Mouse (Mus musculus) heart, postnatal 0 days (tissue): Measurements from ENCODE around the gene Adamts16. TPM values are rescaled to one million over a fixed set of nuclear protein-coding genes. Genes with fewer than 3 reads are reported as not detected.
A peak's percentile ranks its signal among the peaks of the same experiment; 100 is the strongest.
"Not testable (repeated sequence)": the region's sequence is repeated elsewhere in the genome, so short reads cannot be mapped to it uniquely, and the experiment has no call there.

ENCODE experiments used
- ATAC-seq: fragments of 200-750 bp; cut with Nextera tagmentation; 2 replicates; pipeline ENCODE4 v1.8.0; 2017; ENCODE audit warnings: low read depth, moderate number of reproducible peaks, moderate library complexity; ENCODE audit not compliant: insufficient read depth
- DNase-seq: peaks from one replicate; pipeline ENCODE4 v3.0.0-alpha.2; 2016; ENCODE audit warnings: low spot score
- H3K27ac ChIP-seq: fragments of 300-500 bp; sonication (generic); 2 replicates; pipeline ENCODE4 v1.5.1; 2014; ENCODE audit warnings: low read depth, mild to moderate bottlenecking
- H3K27me3 ChIP-seq: fragments of 300-500 bp; sonication (generic); 2 replicates; pipeline ENCODE4 v1.6.1; 2014; ENCODE audit warnings: low read length, mixed read lengths; ENCODE audit not compliant: control insufficient read depth, insufficient read depth
- H3K36me3 ChIP-seq: fragments of 300-500 bp; sonication (generic); replicated peaks from 2 replicates; pipeline ENCODE4 v1.6.1; 2014; ENCODE audit warnings: low read length, mixed read lengths; ENCODE audit not compliant: control insufficient read depth, insufficient read depth
- H3K4me1 ChIP-seq: fragments of 300-500 bp; sonication (generic); 2 replicates; pipeline ENCODE4 v1.6.1; 2014; ENCODE audit warnings: antibody characterized with exemption; ENCODE audit not compliant: control insufficient read depth, insufficient read depth
- H3K4me2 ChIP-seq: fragments of 300-500 bp; sonication (generic); 2 replicates; pipeline ENCODE4 v1.6.1; 2014; ENCODE audit warnings: low read depth, mild to moderate bottlenecking, low read length, moderate library complexity
- H3K4me3 ChIP-seq: fragments of 300-500 bp; sonication (generic); 2 replicates; pipeline ENCODE4 v1.5.1; 2014; ENCODE audit warnings: low read depth, low read length
- H3K9ac ChIP-seq: fragments of 300-500 bp; sonication (generic); replicated peaks from 2 replicates; pipeline ENCODE4 v1.6.1; 2014; ENCODE audit warnings: low read depth, low read length, mixed read lengths
- H3K9me3 ChIP-seq: fragments of 300-500 bp; sonication (generic); replicated peaks from 2 replicates; pipeline ENCODE4 v1.6.1; 2016; ENCODE audit warnings: low read length; ENCODE audit not compliant: control insufficient read depth
- CTCF ChIP-seq: IDR thresholded peaks from 2 replicates; pipeline ENCODE4 v1.5.1; 2016; ENCODE audit warnings: antibody characterized with exemption, control low read depth, low read depth
- EP300 ChIP-seq: IDR thresholded peaks from 2 replicates; pipeline ENCODE4 v1.6.1; 2016; ENCODE audit warnings: antibody characterized with exemption, low read depth
- WGBS: fragments of 180-500 bp; shearing (Covaris S2); extraction: QIAGEN DNeasy Blood & Tissue Kit; methylation state at CpG from one replicate; pipeline ENCODE4 v1.1.7; 2014; 5-methylcytosine and 5-hydroxymethylcytosine counted together
- polyA plus RNA-seq: library from polyadenylated mRNA; unstranded; fragments of >200 nt; fragmentation: Nextera tagmentation; extraction: Ambion mirVana; gene quantifications from 2 replicates; pipeline ENCODE4 v1.2.1, GENCODE M21; 2015
- total RNA-seq: library from RNA; depleted of rRNA; stranded (reverse); fragments of >200 nt; gene quantifications from 2 replicates; pipeline ENCODE4 v1.2.3, GENCODE M21; 2014; ENCODE audit warnings: low replicate concordance; rRNA removed

Adamts16 gene
- 0.57 TPM in 1 of 2 replicates, not detected in the other for total RNA-seq
- 0.05 and 0.10 TPM in 2 replicates for polyA plus RNA-seq

DNA sequence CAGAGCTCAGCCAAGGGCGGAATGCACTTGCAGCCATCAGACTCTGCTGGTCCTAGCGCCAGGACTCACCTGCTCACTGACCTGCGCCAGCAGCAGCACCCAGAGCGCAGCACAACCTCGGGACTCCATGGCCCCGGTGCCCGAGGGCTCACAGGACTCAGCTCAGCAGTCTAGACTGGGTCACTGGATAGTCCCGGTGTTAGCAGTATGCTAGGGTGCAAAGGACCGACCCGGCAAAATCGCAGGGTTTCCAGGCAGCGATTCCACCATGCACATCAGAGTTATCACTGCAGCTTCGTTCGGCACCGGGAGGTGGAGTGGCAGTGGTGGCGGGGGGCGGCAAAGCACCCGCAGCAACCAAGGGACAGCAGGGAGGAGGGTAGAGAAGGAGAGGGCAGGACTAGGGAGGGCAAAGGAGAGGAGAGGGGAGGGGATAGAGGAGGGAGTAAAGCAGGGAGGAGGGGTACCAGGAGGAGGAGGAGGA lies at the start of gene Adamts16:
Adamts16 (minus strand) TSS at position 391 of the 484 bp plus-strand sequence.
- Histone ChIP-seq H3K4me3 (peak within 1 kb of the TSS; percentile 9), H3K36me3 (no peaks in the 10 kb centered on the region), H3K9me3 (no peaks in the 10 kb centered on the region), H3K9ac (no peak within 1 kb of the TSS), H3K4me2 (peak within 1 kb of the TSS; percentile 39), H3K4me1 (0 out of 2 replicates have a peak, but pooled peaks cover 4% of the 10 kb centered on the region), H3K27me3 (peaks cover 28% of the 10 kb centered on the region), H3K27ac (no peak within 1 kb of the TSS)
- ATAC-seq, result no peak
- TF ChIP-seq CTCF, result no peak; the same call in 1 of the 2 replicates
- TF ChIP-seq EP300, result no peak
- WGBS, result 6% methylated on average over 18 of the region's 18 CpGs
- DNase-seq, result no peak

DNA sequence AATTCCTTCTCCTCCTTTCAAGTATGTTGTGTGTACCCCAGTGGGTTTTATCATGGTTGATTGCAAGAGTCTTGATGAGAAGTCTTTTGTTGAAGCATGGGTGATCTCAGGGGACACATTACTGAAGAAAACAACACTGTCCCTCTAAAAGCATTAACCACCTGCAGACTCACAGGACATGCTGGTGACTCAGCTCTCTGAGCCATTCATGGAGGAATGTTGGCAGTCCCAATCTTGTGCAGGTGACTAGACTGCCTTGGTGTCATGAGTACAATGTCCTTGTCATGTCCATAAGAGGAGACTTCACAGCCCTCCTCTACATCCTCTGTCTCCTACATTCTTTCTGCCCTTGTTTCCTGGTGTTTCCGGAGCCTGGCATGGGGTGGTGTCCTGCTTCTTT lies 45.5 kb upstream of the Adamts16 start:
- H3K9me3 ChIP-seq, result no peaks in the 10 kb centered on the region
- peaks cover 26% of the 10 kb centered on the region for H3K4me1 ChIP-seq
- H3K27me3 ChIP-seq, result no peaks in the 10 kb centered on the region
- H3K27ac ChIP-seq, result no peak overlapping the region
- no peaks in the 10 kb centered on the region for H3K36me3 ChIP-seq
- H3K4me2 ChIP-seq, result no peak overlapping the region
- H3K9ac ChIP-seq, result no peak overlapping the region
- no peak for TF ChIP-seq EP300
- TF ChIP-seq CTCF, result no peak
- H3K4me3 ChIP-seq, result no peak overlapping the region
- WGBS, result 67% methylated on average over 1 of the region's 1 CpGs
- no peak for DNase-seq
- ATAC-seq, result no peak

DNA sequence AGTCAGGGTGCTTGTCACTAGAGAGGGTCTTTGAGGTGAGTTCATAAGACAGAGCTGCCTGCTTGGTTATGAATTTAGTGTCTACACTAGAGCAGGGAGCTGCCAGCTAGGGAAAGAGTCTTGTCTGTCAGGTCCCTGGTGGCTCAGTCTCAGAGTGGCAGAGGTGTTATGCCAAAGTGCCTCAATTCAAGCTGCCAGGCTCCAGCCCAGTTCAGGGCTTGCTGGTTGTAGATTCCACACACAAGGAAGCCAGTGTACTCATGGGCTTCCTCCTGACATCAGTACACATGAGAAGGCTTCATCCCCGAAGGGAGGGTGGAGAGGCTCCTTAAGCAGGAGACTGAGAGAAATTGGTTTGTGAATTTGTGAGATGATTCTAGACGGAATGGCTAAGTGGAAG lies 43.4 kb upstream of the Adamts16 start:
- TF ChIP-seq EP300, result no peak
- no peak for TF ChIP-seq CTCF
- ATAC-seq, result no peak
- H3K4me3 ChIP-seq, result no peak overlapping the region
- no peak overlapping the region for H3K4me2 ChIP-seq
- H3K4me1 ChIP-seq, result peaks cover 26% of the 10 kb centered on the region
- WGBS, result 77% methylated on average over 2 of the region's 2 CpGs
- DNase-seq, result no peak
- no peaks in the 10 kb centered on the region for H3K9me3 ChIP-seq
- no peaks in the 10 kb centered on the region for H3K36me3 ChIP-seq
- H3K9ac ChIP-seq, result no peak overlapping the region
- H3K27me3 ChIP-seq, result no peaks in the 10 kb centered on the region
- 0 out of 2 replicates have a peak overlapping the region, but pooled peaks have one; percentile 4 for H3K27ac ChIP-seq

DNA sequence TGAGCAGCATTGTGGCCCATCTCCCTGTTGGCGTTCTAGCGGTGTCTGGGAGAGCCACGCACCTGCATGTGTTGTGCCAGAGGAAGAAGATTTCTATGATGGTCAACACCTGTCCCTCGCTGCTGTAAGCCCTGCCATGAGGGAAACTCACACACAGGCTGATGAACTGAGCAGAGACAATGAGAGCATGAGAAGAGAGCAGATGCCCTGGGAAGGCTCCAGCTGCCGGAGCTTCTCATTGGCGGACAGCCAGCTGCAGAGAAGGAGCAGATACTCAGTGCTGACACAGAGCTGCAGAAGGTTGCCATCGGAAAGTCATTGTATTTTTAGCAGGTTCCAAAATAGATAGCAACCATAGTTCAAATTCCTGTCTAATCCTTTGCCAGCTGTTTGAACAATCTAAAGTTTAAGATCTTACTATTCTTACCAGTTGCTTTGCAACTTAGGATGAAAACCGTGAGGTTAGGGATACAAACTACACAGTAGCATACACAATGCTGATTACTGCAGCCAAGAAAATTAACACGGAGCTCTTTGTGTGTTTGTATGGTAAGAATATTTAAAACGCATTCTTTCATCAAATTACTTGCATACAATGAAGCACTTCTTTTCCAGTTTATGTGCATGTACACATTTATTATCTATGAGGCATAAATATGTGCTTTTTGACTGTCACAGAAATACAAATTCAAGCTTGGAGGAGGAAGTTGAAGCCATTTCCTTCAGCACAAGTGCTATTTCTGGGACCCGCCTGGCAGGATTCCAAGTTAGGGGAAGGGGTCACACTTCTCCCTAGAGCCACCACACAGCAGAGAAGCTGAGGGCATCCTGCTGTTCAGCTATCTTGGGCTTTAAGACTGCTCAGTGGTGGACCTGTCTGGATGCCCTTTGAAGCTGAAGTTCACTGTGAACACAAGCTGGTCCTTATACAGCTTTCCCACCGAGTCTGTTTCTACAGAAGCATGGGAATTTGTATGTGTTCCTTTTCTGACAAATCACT lies 42.6 kb upstream of the Adamts16 start:
- Histone ChIP-seq H3K4me1 (peaks cover 26% of the 10 kb centered on the region), H3K4me3 (no peak overlapping the region), H3K27ac (peak overlapping the region; percentile 9), H3K9me3 (no peaks in the 10 kb centered on the region), H3K4me2 (peak overlapping the region; percentile 31), H3K36me3 (no peaks in the 10 kb centered on the region), H3K9ac (no peak overlapping the region), H3K27me3 (no peaks in the 10 kb centered on the region)
- WGBS, result 8% methylated on average over 12 of the region's 12 CpGs
- no peak for TF ChIP-seq CTCF
- no peak for TF ChIP-seq EP300
- DNase-seq (peak; percentile 31), ATAC-seq (peak; percentile 77)

DNA sequence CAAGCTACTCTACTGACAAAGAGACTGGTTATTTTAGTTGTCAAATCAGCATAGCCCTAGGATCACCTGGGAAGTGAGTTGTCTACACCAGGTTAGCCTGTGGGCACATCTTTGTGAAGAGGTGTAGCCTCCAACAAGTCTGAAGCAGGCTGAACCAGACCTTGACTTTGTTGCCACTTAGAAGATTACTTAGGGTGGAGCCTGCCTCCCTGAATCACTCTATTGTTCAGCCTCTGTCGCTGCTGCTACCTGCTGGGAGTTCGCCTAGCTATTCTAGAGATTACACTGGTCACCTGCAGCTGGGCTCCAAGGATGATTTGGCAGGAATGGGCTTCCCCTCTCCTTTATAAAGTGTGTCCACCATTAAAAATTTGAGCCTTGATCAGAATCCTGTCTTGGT lies 38.4 kb upstream of the Adamts16 start:
- not testable (repeated sequence) for H3K27me3 ChIP-seq, H3K27ac ChIP-seq, H3K4me3 ChIP-seq, DNase-seq, H3K4me2 ChIP-seq, H3K9ac ChIP-seq, H3K9me3 ChIP-seq, H3K36me3 ChIP-seq, ATAC-seq
- H3K4me1 ChIP-seq, result peaks cover 23% of the 10 kb centered on the region
- 76% methylated on average over 2 of the region's 2 CpGs for WGBS
